Mouse (Mus musculus) left cerebral cortex, postnatal 4 days (tissue): Measurements from ENCODE around the gene Arhgef33. TPM values are rescaled to one million over a fixed set of nuclear protein-coding genes. Genes with fewer than 3 reads are reported as not detected.
"Not testable (repeated sequence)": the region's sequence is repeated elsewhere in the genome, so short reads cannot be mapped to it uniquely, and the experiment has no call there.

Source experiments
- DNase-seq: peaks from one replicate; pipeline ENCODE4 v3.0.0-alpha.2; 2022
- intact Hi-C: fragments of 180-260 bp; cut with DNase I; formaldehyde crosslinking; loops from one replicate; pipeline ENCODE4 v1.15.1; 2025
- total RNA-seq, 2 experiments: library from RNA; stranded (reverse); gene quantifications; 2 replicates each; pipeline ENCODE4 v1.2.3; 2021

The Arhgef33 gene
- total RNA-seq, 2 experiments from 2014 or later, result 2.4 to 3.0 TPM

DNA sequence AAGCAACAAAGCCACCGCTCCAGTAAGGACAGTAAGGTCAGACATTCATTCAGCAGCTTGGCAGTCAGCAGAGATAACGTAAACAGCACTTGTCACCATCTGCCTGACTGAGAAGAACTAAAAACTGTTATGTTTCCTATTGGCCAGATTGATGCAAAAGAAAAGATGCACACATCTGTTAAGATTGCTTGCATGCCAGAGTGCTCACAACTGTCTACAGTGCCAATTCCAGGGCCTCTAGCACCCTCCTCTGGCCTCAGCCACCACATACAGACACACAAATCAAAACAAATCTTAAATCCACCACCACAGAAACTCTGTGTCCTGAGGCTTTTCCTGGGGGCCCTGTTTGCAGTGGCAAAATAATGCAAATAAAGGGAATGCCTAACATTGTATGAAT is 25.2 kb downstream of the Arhgef33 start:
- intact Hi-C loops, result no loop called here
- no peak for DNase-seq

DNA sequence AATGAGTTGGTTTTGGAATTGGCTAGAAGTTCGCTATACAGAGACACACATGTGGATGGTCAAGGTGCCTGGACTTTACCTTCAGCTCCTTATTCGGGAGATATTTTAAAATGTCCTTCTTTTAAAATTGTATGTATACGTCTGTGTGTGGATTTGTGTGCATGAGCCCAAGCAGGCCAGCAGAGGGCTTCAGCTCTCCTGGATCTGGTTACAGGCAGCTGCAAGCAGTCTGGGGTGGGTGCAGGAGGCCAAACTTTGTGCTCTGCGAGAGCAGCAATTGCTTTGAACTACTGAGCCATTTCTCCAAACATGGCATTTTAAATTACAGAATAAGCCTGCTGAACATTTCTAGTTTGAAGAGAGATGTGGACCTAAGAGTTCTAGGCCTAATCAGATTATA is 38.1 kb downstream of the Arhgef33 start:
- intact Hi-C loops, result no loop called here
- DNase-seq, result peak; percentile 5

- no peak for DNase-seq
- intact Hi-C loops, result no loop called here
Observed at GRCm38 (mm10) chr17:80346591-80347125, 39.5 kb downstream of the Arhgef33 start.

DNA sequence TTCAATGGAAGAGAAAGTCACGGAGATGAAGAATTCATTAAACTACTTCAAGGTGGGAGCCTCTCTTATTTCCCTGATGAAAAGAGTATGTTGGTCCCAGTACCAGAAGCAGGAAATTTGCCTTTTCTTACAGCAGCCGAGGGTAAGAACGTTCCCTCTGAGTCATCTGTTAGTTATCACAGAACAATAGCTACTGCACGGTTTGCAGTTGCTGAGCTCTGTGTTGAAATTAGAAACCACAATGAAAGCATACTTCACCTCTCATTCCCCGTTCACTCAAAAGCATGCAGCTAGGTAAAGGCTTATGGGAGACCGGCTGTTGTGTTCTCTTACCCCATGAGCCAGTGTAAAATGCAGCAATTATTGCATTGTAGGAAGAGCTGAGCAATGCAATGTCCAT is 40.0 kb downstream of the Arhgef33 start:
- intact Hi-C loops, result no loop called here
- no peak for DNase-seq

GRCm38 (mm10) chr17:80360245-80360644 is 53.0 kb downstream of the Arhgef33 start:
- intact Hi-C loops, result loop anchor here (10.0 kb wide), 1 partner anchor 65 kb away; the partner anchor contains the start of genes Dhx57 and Morn2
- DNase-seq, result no peak

GRCm38 (mm10) chr17:80367276-80367675 is 60.1 kb downstream of the Arhgef33 start:
- DNase-seq, result peak; percentile 24
- intact Hi-C loops, result loop anchor here (10.0 kb wide), 1 partner anchor 72 kb away; the partner anchor contains the start of genes Dhx57 and Morn2

- intact Hi-C loops, result loop anchor here (10.0 kb wide), 1 partner anchor 74 kb away; the partner anchor contains the start of genes Dhx57 and Morn2
Observed at GRCm38 (mm10) chr17:80368606-80369005, 61.4 kb downstream of the Arhgef33 start.

GRCm38 (mm10) chr17:80372989-80373725 is 66.0 kb downstream of the Arhgef33 start, which contains the start of gene Gm10190:
Gm10190 (minus strand) TSS chr17:80373541.
- peak; percentile 92 for DNase-seq
- intact Hi-C loops, result no loop called here

More at GRCm38 (mm10) chr17:80368606-80369005, 61.4 kb downstream of the Arhgef33 start:
- DNase-seq, result no peak

DNA sequence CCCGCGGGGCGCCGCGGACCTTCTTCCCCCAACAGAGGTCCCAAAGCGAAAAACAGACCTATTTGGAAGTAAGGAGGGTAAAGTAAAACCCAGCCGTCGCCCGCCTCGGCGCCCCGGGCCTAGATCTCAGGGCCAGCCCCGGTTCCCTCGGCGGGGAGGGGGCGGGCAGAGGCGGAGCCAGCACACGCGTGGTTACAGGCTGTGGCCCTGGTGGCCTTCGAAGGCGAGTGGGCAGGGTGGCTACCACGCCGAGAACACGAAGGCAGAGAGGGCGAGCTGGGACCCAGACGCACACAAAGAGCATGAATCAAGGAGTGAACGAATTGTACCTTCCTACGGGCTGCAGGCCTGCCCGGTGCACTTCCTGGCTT is 66.5 kb downstream of the Arhgef33 start:
- DNase-seq, result no peak
- intact Hi-C loops, result no loop called here

- DNase-seq, intact Hi-C loops: not testable (repeated sequence)
Observed at GRCm38 (mm10) chr17:80378386-80378785, 71.2 kb downstream of the Arhgef33 start.

DNA sequence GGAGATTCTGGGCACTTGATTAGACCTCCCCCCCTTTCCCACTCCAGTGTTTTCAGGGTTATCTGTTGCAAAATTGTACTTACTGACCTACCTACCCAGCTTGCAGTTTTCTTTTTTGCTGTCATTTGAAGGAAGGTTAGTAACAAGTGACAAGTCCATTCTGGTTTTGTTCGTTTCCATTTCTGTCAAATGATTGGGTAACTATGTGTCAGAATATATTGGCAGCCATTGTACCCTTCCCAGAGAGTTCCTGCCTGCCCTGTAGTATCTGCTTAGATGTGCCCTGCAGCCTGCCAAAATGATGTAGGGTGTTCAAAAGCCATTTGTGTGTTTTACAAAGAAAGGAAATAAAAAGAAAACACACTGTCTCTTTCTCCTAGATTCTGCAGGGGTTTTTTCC is 78.5 kb downstream of the Arhgef33 start:
- intact Hi-C loops, result no loop called here
- DNase-seq, result no peak

DNA sequence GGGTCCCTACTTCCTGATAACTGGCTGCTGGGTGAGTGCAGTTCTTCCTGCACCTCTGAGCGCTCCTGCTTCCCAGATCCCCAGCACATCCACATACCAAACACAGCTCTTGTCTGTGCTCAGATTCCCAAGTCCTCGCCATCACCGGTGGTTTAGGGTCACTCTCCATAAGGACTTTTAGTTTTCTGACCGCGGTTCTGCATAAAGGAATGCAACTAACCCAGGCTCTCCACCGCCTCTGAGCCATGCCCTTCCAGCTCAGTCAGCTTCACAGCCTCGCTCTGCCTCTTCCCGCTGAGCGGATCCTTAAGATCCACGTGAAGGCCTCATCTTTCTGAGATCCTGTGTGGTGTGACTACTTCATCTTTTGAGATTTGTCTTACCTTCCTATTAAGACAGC is 82.8 kb downstream of the Arhgef33 start:
- intact Hi-C loops, result no loop called here
- DNase-seq, result no peak

GRCm38 (mm10) chr17:80391423-80392403 is 84.5 kb downstream of the Arhgef33 start:
- DNase-seq, result peak; percentile 39
- intact Hi-C loops, result no loop called here

DNA sequence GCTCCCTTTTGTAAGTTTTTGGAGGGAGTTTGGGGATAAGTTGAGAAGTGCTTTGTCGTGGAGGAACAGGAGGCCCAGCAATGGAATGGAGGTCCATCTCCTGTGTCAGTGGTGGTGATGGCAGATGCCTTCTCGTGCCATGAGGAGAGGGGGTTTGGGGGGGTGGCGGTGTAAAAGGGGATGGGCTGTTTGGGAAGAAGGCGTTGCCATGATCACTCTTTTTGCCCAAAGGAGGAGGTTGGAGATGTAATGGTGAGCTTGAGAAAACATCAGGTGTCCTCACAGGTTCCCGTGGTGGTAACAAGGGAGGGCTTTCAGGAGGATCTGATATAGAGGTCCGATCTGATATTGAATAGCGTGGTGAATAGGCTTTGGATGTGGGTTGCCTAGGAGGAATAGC is 91.0 kb downstream of the Arhgef33 start:
- intact Hi-C loops, result no loop called here
- DNase-seq, result no peak

DNA sequence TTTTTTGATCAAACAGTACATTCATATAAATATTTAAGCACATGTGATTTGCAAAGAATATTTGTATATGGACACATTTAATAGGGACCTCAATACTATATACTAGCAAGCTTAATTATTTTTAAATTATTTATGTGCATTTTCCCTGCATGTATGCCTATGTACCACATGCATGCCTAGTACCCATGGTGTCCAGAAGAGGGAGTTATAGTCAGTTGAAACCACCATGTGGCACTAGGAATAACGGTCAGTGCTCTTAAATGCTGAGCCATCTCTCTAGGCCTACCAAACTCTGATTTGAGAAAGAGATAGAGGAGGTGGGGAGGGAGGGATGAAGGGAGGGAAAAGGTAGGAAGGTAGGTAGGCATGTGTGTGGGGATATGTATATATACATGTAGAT is 104.0 kb downstream of the Arhgef33 start:
- intact Hi-C loops, result no loop called here
- DNase-seq, result no peak

DNA sequence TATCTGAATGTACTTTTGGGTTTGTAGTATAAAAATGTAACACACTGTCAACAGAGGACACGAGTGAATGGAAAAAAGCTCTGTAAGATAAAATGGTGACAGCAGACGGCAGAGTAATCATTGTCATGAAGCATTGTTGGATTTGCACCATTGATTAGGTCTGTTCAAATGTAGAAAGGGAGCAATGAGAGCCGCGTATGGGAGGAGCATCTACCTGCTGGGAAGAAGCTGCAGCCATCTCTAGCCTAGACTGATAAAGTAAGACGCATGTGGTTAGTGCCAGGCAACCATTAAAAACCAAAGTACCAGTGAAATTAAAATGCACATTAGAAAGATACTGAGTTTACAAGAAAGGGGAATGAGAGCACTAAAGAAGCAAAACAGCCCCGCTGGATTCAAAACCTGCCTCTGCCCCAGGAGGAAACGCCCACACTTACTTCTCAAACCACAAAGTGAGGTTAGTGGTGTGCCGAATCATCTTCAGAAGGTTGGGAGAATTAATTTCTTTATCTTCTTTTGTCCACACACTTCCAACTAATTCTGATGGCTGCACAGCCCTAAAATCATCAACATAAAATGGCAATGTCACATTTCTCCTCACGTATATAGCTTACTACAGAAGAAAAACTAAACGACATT is 111.5 kb downstream of the Arhgef33 start:
- no peak for DNase-seq
- intact Hi-C loops, result no loop called here

DNA sequence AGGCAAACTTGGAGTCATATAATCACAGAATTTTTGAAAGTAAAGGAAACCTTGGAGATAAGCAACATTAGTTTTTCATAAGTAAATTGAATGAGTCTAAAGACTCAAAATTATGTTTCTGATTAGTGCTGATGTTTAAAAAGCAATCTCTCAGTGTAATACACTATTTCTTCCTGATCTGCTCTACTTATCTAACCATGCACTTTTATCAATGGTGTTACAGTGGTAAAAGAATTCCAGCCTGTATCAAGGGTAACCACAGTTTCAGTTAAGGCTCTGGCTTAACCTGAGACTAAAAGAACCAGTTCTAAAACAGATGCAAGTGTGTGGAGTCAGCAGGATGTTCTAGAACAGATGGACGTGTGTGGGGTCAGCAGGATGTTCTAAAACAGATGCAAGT is 113.8 kb downstream of the Arhgef33 start:
- intact Hi-C loops, result no loop called here
- DNase-seq, result no peak

GRCm38 (mm10) chr17:80426171-80426570 is 119.0 kb downstream of the Arhgef33 start:
- intact Hi-C loops, result no loop called here
- DNase-seq, result no peak

GRCm38 (mm10) chr17:80426901-80427300 is 119.7 kb downstream of the Arhgef33 start:
- intact Hi-C loops, result no loop called here

DNA sequence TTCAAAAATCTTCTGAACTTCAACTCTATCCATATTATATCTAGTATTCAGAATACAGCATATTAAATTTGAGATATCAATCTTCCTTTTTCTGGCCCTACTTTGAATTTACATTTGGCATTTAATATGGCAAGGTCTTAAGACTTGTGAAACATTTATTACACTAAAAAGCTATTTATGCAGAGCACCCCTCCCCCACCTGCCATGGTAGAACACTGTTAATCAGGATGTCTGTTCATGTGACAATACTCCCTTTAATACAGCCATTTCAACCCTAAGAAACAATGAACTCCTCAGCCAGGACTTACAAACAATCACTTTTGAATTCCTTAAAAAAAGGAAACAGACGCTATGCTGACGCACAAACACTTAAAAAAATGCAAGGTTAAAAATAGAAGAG is 120.8 kb downstream of the Arhgef33 start:
- DNase-seq, result no peak
- intact Hi-C loops, result no loop called here

More at GRCm38 (mm10) chr17:80426901-80427300, 119.7 kb downstream of the Arhgef33 start:
- no peak for DNase-seq

- intact Hi-C loops, result no loop called here
- DNase-seq, result no peak
Observed at GRCm38 (mm10) chr17:80431997-80432396, 124.8 kb downstream of the Arhgef33 start.
